25 mouse cellular contexts compared by ENCODE assay signal in the genomic region with DNA sequence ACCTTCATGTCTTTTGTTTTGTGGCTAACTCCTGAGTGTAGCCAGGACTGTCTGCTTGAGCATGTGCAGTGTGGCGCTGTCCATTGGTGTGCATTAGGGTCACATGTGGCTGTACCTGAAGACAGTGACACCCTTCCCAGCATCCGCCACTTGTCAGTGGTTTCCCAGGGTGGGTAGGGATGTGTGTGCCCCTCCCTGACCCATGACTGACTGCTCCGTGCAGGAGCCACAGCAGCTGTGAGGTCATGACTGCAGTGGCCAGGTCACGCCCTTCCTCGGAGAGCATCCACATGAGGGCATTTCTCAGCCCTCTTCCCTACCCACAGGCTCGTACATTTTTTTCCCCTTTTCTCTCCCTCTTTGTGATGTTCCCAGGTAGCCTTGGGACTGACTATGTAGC. TPM values are rescaled to one million over a fixed set of nuclear protein-coding genes. Genes with fewer than 3 reads are reported as not detected.
DNase-seq lines count a peak whose midpoint lies in the region; ATAC-seq and TF ChIP-seq lines count a peak whose summit lies in the region.
"Had no signal": no experiment of that assay in that cellular context is flagged by ENCODE, and none has a peak within 500 bp of the region (broad histone marks: within the 10 kb centered on the region; RNA-seq: fewer than 3 reads in every experiment).

No protein-coding gene starts in this region.

- TF ChIP-seq CTCF in stomach, postnatal 0 days (IDR thresholded peaks at IDR 0.05; ENCODE audit: low read depth) = no peak

- peaks cover 10% of the 10 kb centered on the region for H3K4me1 ChIP-seq in embryonic facial prominence, embryonic 12.5 days
- H3K4me1 ChIP-seq in embryonic facial prominence, embryonic 10.5 days = peaks cover 20% of the 10 kb centered on the region
- peaks cover 4% of the 10 kb centered on the region; the same call in 1 of the 2 replicates for H3K4me1 ChIP-seq in liver, embryonic 12.5 days
- peaks cover 4% of the 10 kb centered on the region; the same call in 1 of the 2 replicates for H3K4me1 ChIP-seq in lung, embryonic 15.5 days
- no peaks in the 10 kb centered on the region for H3K4me1 ChIP-seq in stomach, postnatal 0 days (replicated peaks; ENCODE audit: control insufficient read depth, insufficient read depth)
- H3K4me1 ChIP-seq: forebrain, embryonic 12.5 days; forebrain, embryonic 15.5 days; hindbrain, embryonic 12.5 days had no signal

- H3K36me3 ChIP-seq in embryonic facial prominence, embryonic 12.5 days = no peaks in the 10 kb centered on the region
- no peaks in the 10 kb centered on the region for H3K36me3 ChIP-seq in embryonic facial prominence, embryonic 10.5 days (replicated peaks)
- H3K36me3 ChIP-seq in liver, embryonic 12.5 days = no peaks in the 10 kb centered on the region
- H3K36me3 ChIP-seq in lung, embryonic 15.5 days = no peaks in the 10 kb centered on the region
- H3K36me3 ChIP-seq in stomach, postnatal 0 days (ENCODE audit: control insufficient read depth, insufficient read depth, low read length) = no peaks in the 10 kb centered on the region
- H3K36me3 ChIP-seq: embryonic facial prominence, embryonic 13.5 days; forebrain, embryonic 12.5 days; forebrain, embryonic 15.5 days; G1E; hindbrain, embryonic 12.5 days had no signal

- no peak overlapping the region for H3K9ac ChIP-seq in embryonic facial prominence, embryonic 12.5 days
- no peak overlapping the region for H3K9ac ChIP-seq in liver, embryonic 12.5 days
- no peak overlapping the region for H3K9ac ChIP-seq in lung, embryonic 15.5 days
- H3K9ac ChIP-seq in stomach, postnatal 0 days (ENCODE audit: low read length) = no peak overlapping the region
- H3K9ac ChIP-seq: embryonic facial prominence, embryonic 13.5 days; forebrain, embryonic 12.5 days; forebrain, embryonic 15.5 days; hindbrain, embryonic 12.5 days had no signal

- H3K27me3 ChIP-seq in embryonic facial prominence, embryonic 12.5 days = no peaks in the 10 kb centered on the region
- H3K27me3 ChIP-seq in embryonic facial prominence, embryonic 10.5 days (replicated peaks; ENCODE audit: low read depth, poor library complexity, severe bottlenecking) = no peaks in the 10 kb centered on the region
- H3K27me3 ChIP-seq in liver, embryonic 12.5 days (replicated peaks) = no peaks in the 10 kb centered on the region
- H3K27me3 ChIP-seq in lung, embryonic 15.5 days = no peaks in the 10 kb centered on the region
- no peaks in the 10 kb centered on the region for H3K27me3 ChIP-seq in stomach, postnatal 0 days (ENCODE audit: control insufficient read depth, insufficient read depth, low read length)
- H3K27me3 ChIP-seq: CH12.LX; embryonic facial prominence, embryonic 13.5 days; forebrain, embryonic 12.5 days; forebrain, embryonic 15.5 days; hindbrain, embryonic 12.5 days; Patski had no signal

- H3K4me2 ChIP-seq in embryonic facial prominence, embryonic 12.5 days (replicated peaks) = no peak overlapping the region
- no peak overlapping the region for H3K4me2 ChIP-seq in liver, embryonic 12.5 days
- no peak overlapping the region for H3K4me2 ChIP-seq in lung, embryonic 15.5 days
- H3K4me2 ChIP-seq in stomach, postnatal 0 days (replicated peaks; ENCODE audit: low read depth) = no peak overlapping the region
- H3K4me2 ChIP-seq: embryonic facial prominence, embryonic 13.5 days; forebrain, embryonic 12.5 days; forebrain, embryonic 15.5 days; heart, embryonic 11.5 days; hindbrain, embryonic 12.5 days had no signal

- no peak for TF ChIP-seq EP300 in stomach, postnatal 0 days (optimal IDR thresholded peaks at IDR 0.05)

- H3K27ac ChIP-seq in embryonic facial prominence, embryonic 12.5 days = no peak overlapping the region
- no peak overlapping the region for H3K27ac ChIP-seq in embryonic facial prominence, embryonic 10.5 days (replicated peaks)
- no peak overlapping the region for H3K27ac ChIP-seq in liver, embryonic 12.5 days
- H3K27ac ChIP-seq in lung, embryonic 15.5 days = no peak overlapping the region
- H3K27ac ChIP-seq in stomach, postnatal 0 days (replicated peaks) = no peak overlapping the region
- H3K27ac ChIP-seq: embryonic facial prominence, embryonic 13.5 days; forebrain, embryonic 12.5 days; forebrain, embryonic 15.5 days; heart, adult 2 months; hindbrain, embryonic 12.5 days had no signal

- no peak for DNase-seq in embryonic facial prominence, embryonic 10.5 days (ENCODE audit: low spot score)
- DNase-seq in liver = no peak
- no peak for DNase-seq in lung, postnatal 25 days (ENCODE audit: low spot score)
- DNase-seq in stomach, postnatal 0 days (ENCODE audit: low spot score) = no peak
- DNase-seq in testis, postnatal 10 days (ENCODE audit: low spot score) = no peak
- DNase-seq: adrenal gland, postnatal 10 days; adrenal gland, postnatal 36 days; cerebellum, adult 18-20 months; cerebellum, adult 9-10 months; cerebellum, postnatal 14 days; gastrocnemius, postnatal 25 days; heart, adult 2 months had no signal

- no peaks in the 10 kb centered on the region for H3K9me3 ChIP-seq in embryonic facial prominence, embryonic 12.5 days
- no peaks in the 10 kb centered on the region for H3K9me3 ChIP-seq in embryonic facial prominence, embryonic 10.5 days
- H3K9me3 ChIP-seq in liver, embryonic 12.5 days (replicated peaks) = no peaks in the 10 kb centered on the region
- H3K9me3 ChIP-seq in lung, embryonic 15.5 days = no peaks in the 10 kb centered on the region
- no peaks in the 10 kb centered on the region for H3K9me3 ChIP-seq in stomach, postnatal 0 days (ENCODE audit: control insufficient read depth, low read length)
- H3K9me3 ChIP-seq: embryonic facial prominence, embryonic 13.5 days; forebrain, embryonic 12.5 days; forebrain, embryonic 15.5 days; G1E; hindbrain, embryonic 12.5 days had no signal

- 48% methylated on average over 6 of the region's 6 CpGs for WGBS in embryonic facial prominence, embryonic 12.5 days
- WGBS in embryonic facial prominence, embryonic 10.5 days = 51% methylated on average over 6 of the region's 6 CpGs
- WGBS in liver, embryonic 12.5 days (ENCODE audit: insufficient replicate concordance) = 54% methylated on average over 6 of the region's 6 CpGs
- 40% methylated on average over 6 of the region's 6 CpGs for WGBS in lung, embryonic 15.5 days
- WGBS in stomach, postnatal 0 days = 46% methylated on average over 6 of the region's 6 CpGs

- no peak overlapping the region for H3K4me3 ChIP-seq in embryonic facial prominence, embryonic 12.5 days
- no peak overlapping the region for H3K4me3 ChIP-seq in embryonic facial prominence, embryonic 10.5 days
- H3K4me3 ChIP-seq in liver, embryonic 12.5 days = no peak overlapping the region
- no peak overlapping the region for H3K4me3 ChIP-seq in lung, embryonic 15.5 days
- no peak overlapping the region for H3K4me3 ChIP-seq in stomach, postnatal 0 days (ENCODE audit: low read depth, low read length)
- H3K4me3 ChIP-seq: embryonic facial prominence, embryonic 13.5 days; erythroblast, embryonic 14.5 days; forebrain, embryonic 12.5 days; forebrain, embryonic 15.5 days; heart, adult 2 months; hindbrain, embryonic 12.5 days had no signal

- peak; percentile 54; the same call in 1 of the 2 replicates for ATAC-seq in embryonic facial prominence, embryonic 12.5 days (ENCODE audit: insufficient number of reproducible peaks, insufficient read depth, low FRiP score, low TSS enrichment)
- ATAC-seq in liver, embryonic 12.5 days = 0 out of 2 replicates have a peak, but pooled peaks have one; percentile 27
- peak; percentile 23; the same call in 1 of the 2 replicates for ATAC-seq in lung, embryonic 15.5 days (ENCODE audit: borderline replicate concordance, extremely low read depth, low FRiP score, low TSS enrichment)
- 0 out of 2 replicates have a peak, but pooled peaks have one; percentile 8 for ATAC-seq in stomach, postnatal 0 days (ENCODE audit: low FRiP score, low TSS enrichment)
- ATAC-seq: forebrain, embryonic 15.5 days; hindbrain, embryonic 16.5 days; Patski had no signal

RNA-seq across cellular contexts. Expression of gene Map3k13, which starts 36.6 kb away (rescaled TPM):
- polyA plus RNA-seq in embryonic facial prominence, embryonic 12.5 days (2016; fragmentation: Nextera tagmentation; extraction: Ambion mirVana) = 1.5 and 2.0 TPM in 2 replicates
- polyA plus RNA-seq in embryonic facial prominence, embryonic 10.5 days (2016; fragmentation: Nextera tagmentation; extraction: Ambion mirVana) = 1.9 and 2.1 TPM in 2 replicates
- polyA plus RNA-seq in liver, embryonic 12.5 days (2016; fragmentation: Nextera tagmentation; extraction: Ambion mirVana) = 0.35 and 0.41 TPM in 2 replicates
- polyA plus RNA-seq in lung, embryonic 15.5 days (2015; fragmentation: Nextera tagmentation; extraction: Ambion mirVana) = 0.56 and 0.59 TPM in 2 replicates
- polyA plus RNA-seq in stomach, postnatal 0 days (2015; fragmentation: Nextera tagmentation; extraction: Ambion mirVana) = 0.40 and 0.50 TPM in 2 replicates

RNA-seq across cellular contexts. Expression of gene Ehhadh, which starts 43.2 kb away (rescaled TPM):
- polyA plus RNA-seq in embryonic facial prominence, embryonic 12.5 days (2016; fragmentation: Nextera tagmentation; extraction: Ambion mirVana) = 2.0 and 2.4 TPM in 2 replicates
- polyA plus RNA-seq in embryonic facial prominence, embryonic 10.5 days (2016; fragmentation: Nextera tagmentation; extraction: Ambion mirVana) = 1.8 and 2.1 TPM in 2 replicates
- polyA plus RNA-seq in liver, embryonic 12.5 days (2016; fragmentation: Nextera tagmentation; extraction: Ambion mirVana) = 5.0 TPM in 2 replicates
- polyA plus RNA-seq in lung, embryonic 15.5 days (2015; fragmentation: Nextera tagmentation; extraction: Ambion mirVana) = 2.1 and 2.4 TPM in 2 replicates
- polyA plus RNA-seq in stomach, postnatal 0 days (2015; fragmentation: Nextera tagmentation; extraction: Ambion mirVana) = 29.0 and 30.9 TPM in 2 replicates
